Comparison of ENCODE assay signal across 27 mouse cellular contexts in the genomic region with DNA sequence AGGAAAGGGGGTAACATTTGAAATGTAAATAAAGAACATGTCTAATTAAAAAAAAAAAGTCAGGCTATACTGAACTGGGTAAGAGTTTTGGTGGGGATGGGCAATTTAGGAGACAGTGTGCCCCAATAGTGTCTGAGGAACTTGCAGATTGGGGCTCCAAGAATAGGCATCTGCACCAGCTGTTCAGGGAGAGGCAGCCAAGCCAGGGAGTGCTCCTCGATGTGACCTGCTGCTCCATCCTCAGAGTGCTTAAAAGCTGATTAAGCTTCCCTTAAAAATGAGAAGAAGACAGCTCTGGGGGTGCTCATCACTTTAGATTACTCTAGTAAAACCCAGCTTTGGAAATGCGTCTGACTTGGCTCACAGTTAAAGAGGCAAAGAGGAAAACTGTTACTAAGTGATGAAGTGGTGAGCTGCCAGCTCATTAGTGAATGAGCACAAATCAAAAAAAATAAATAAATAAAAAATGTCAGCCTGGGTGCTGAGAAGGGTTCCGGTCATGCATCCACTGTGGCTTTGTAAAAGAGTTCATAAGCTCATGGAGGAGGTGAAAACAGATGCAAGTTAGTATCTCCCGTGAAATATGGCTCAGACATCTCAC. TPM values are rescaled to one million over a fixed set of nuclear protein-coding genes. Genes with fewer than 3 reads are reported as not detected.
DNase-seq lines count a peak whose midpoint lies in the region; ATAC-seq and TF ChIP-seq lines count a peak whose summit lies in the region.
"Had no signal": no experiment of that assay in that cellular context is flagged by ENCODE, and none has a peak within 500 bp of the region (broad histone marks: within the 10 kb centered on the region; RNA-seq: fewer than 3 reads in every experiment).

No protein-coding gene starts in this region.

- H3K36me3 ChIP-seq in forebrain, embryonic 14.5 days (ENCODE audit: control insufficient read depth, insufficient read depth, low read length), result no peaks in the 10 kb centered on the region
- H3K36me3 ChIP-seq in forebrain, embryonic 16.5 days (ENCODE audit: control insufficient read depth, insufficient read depth), result no peaks in the 10 kb centered on the region
- no peaks in the 10 kb centered on the region for H3K36me3 ChIP-seq in hindbrain, postnatal 0 days (ENCODE audit: insufficient read depth, low read length)
- H3K36me3 ChIP-seq in hindbrain, embryonic 14.5 days (replicated peaks; ENCODE audit: control insufficient read depth, insufficient read depth), result no peaks in the 10 kb centered on the region
- H3K36me3 ChIP-seq in midbrain, postnatal 0 days (ENCODE audit: insufficient read depth, low read length), result no peaks in the 10 kb centered on the region
- H3K36me3 ChIP-seq in midbrain, embryonic 15.5 days (replicated peaks), result no peaks in the 10 kb centered on the region
- H3K36me3 ChIP-seq: embryonic facial prominence, embryonic 10.5 days; embryonic facial prominence, embryonic 13.5 days; hindbrain, embryonic 10.5 days; hindbrain, embryonic 13.5 days had no signal

- H3K4me3 ChIP-seq in forebrain, embryonic 14.5 days (ENCODE audit: low read depth, low read length), result no peak overlapping the region
- H3K4me3 ChIP-seq in forebrain, embryonic 16.5 days (replicated peaks; ENCODE audit: low read length), result no peak overlapping the region
- no peak overlapping the region for H3K4me3 ChIP-seq in hindbrain, postnatal 0 days (ENCODE audit: low read length)
- no peak overlapping the region for H3K4me3 ChIP-seq in hindbrain, embryonic 14.5 days (replicated peaks; ENCODE audit: low read length)
- no peak overlapping the region for H3K4me3 ChIP-seq in midbrain, postnatal 0 days (ENCODE audit: low read depth, low read length)
- no peak overlapping the region for H3K4me3 ChIP-seq in midbrain, embryonic 15.5 days
- H3K4me3 ChIP-seq: embryonic facial prominence, embryonic 10.5 days; embryonic facial prominence, embryonic 13.5 days; erythroblast, embryonic 14.5 days; heart, adult 2 months; hindbrain, embryonic 10.5 days; hindbrain, embryonic 13.5 days had no signal

- no peak overlapping the region for H3K4me2 ChIP-seq in forebrain, embryonic 14.5 days (ENCODE audit: low read length)
- H3K4me2 ChIP-seq in forebrain, embryonic 16.5 days (ENCODE audit: low read length), result no peak overlapping the region
- H3K4me2 ChIP-seq in hindbrain, postnatal 0 days (ENCODE audit: low read depth, low read length), result no peak overlapping the region
- no peak overlapping the region for H3K4me2 ChIP-seq in hindbrain, embryonic 14.5 days (replicated peaks)
- no peak overlapping the region for H3K4me2 ChIP-seq in midbrain, postnatal 0 days (ENCODE audit: low read depth, low read length, poor library complexity, severe bottlenecking)
- H3K4me2 ChIP-seq in midbrain, embryonic 15.5 days, result no peak overlapping the region
- H3K4me2 ChIP-seq: embryonic facial prominence, embryonic 13.5 days; heart, embryonic 11.5 days; hindbrain, embryonic 13.5 days had no signal

- no peaks in the 10 kb centered on the region; the same call in 1 of the 2 replicates for H3K4me1 ChIP-seq in forebrain, embryonic 14.5 days (ENCODE audit: control insufficient read depth, insufficient read depth, low read length)
- H3K4me1 ChIP-seq in forebrain, embryonic 16.5 days (replicated peaks; ENCODE audit: control insufficient read depth, insufficient read depth, low read length), result peaks cover 22% of the 10 kb centered on the region
- peaks cover under 1% of the 10 kb centered on the region; the same call in 1 of the 2 replicates for H3K4me1 ChIP-seq in hindbrain, postnatal 0 days (ENCODE audit: insufficient read depth, low read length)
- H3K4me1 ChIP-seq in hindbrain, embryonic 14.5 days (replicated peaks; ENCODE audit: control insufficient read depth, insufficient read depth, low read length), result peaks cover 3% of the 10 kb centered on the region; the same call in 1 of the 2 replicates
- 0 out of 2 replicates have a peak, but pooled peaks cover 1% of the 10 kb centered on the region for H3K4me1 ChIP-seq in midbrain, postnatal 0 days (ENCODE audit: insufficient read depth, low read length)
- H3K4me1 ChIP-seq in midbrain, embryonic 15.5 days, result peaks cover 5% of the 10 kb centered on the region; the same call in 1 of the 2 replicates

- no peak for TF ChIP-seq CTCF in hindbrain, postnatal 0 days (IDR thresholded peaks at IDR 0.05; ENCODE audit: low read depth)
- TF ChIP-seq CTCF in midbrain, postnatal 0 days (IDR thresholded peaks at IDR 0.05), result no peak
- no peak for TF ChIP-seq CTCF in brain, embryonic 14.5 days (IDR thresholded peaks at IDR 0.05; ENCODE audit: borderline replicate concordance, extremely low read depth, insufficient read depth, insufficient read length)

- H3K27ac ChIP-seq in forebrain, embryonic 14.5 days (ENCODE audit: low read depth, low read length), result no peak overlapping the region
- H3K27ac ChIP-seq in forebrain, embryonic 16.5 days (ENCODE audit: low read length), result no peak overlapping the region
- H3K27ac ChIP-seq in hindbrain, postnatal 0 days, result no peak overlapping the region
- no peak overlapping the region for H3K27ac ChIP-seq in hindbrain, embryonic 14.5 days
- no peak overlapping the region for H3K27ac ChIP-seq in midbrain, postnatal 0 days (ENCODE audit: low read depth, low read length)
- no peak overlapping the region for H3K27ac ChIP-seq in midbrain, embryonic 15.5 days
- H3K27ac ChIP-seq: embryonic facial prominence, embryonic 10.5 days; embryonic facial prominence, embryonic 13.5 days; heart, adult 2 months; hindbrain, embryonic 10.5 days; hindbrain, embryonic 13.5 days had no signal

- ATAC-seq in forebrain, embryonic 14.5 days, result no peak
- ATAC-seq in forebrain, embryonic 16.5 days, result no peak
- ATAC-seq in hindbrain, postnatal 0 days, result no peak
- no peak for ATAC-seq in hindbrain, embryonic 14.5 days (ENCODE audit: low FRiP score)
- no peak for ATAC-seq in midbrain, postnatal 0 days (ENCODE audit: low FRiP score)
- no peak for ATAC-seq in midbrain, embryonic 15.5 days (replicated peaks)
- ATAC-seq: intestine, postnatal 0 days; Patski had no signal

- no peaks in the 10 kb centered on the region for H3K9me3 ChIP-seq in forebrain, embryonic 14.5 days (replicated peaks; ENCODE audit: control insufficient read depth, low read length)
- H3K9me3 ChIP-seq in forebrain, embryonic 16.5 days (ENCODE audit: control insufficient read depth, low read length), result no peaks in the 10 kb centered on the region
- H3K9me3 ChIP-seq in hindbrain, postnatal 0 days (ENCODE audit: low read length), result no peaks in the 10 kb centered on the region
- no peaks in the 10 kb centered on the region for H3K9me3 ChIP-seq in hindbrain, embryonic 14.5 days (ENCODE audit: control insufficient read depth, low read length)
- H3K9me3 ChIP-seq in midbrain, postnatal 0 days (ENCODE audit: low read length), result no peaks in the 10 kb centered on the region
- no peaks in the 10 kb centered on the region for H3K9me3 ChIP-seq in midbrain, embryonic 15.5 days
- H3K9me3 ChIP-seq: embryonic facial prominence, embryonic 10.5 days; embryonic facial prominence, embryonic 13.5 days; hindbrain, embryonic 10.5 days; hindbrain, embryonic 13.5 days had no signal

- H3K27me3 ChIP-seq in forebrain, embryonic 14.5 days (replicated peaks; ENCODE audit: control insufficient read depth, insufficient read depth, low read length), result no peaks in the 10 kb centered on the region
- H3K27me3 ChIP-seq in forebrain, embryonic 16.5 days (replicated peaks; ENCODE audit: control insufficient read depth, insufficient read depth, low read length), result 0 out of 2 replicates have a peak, but pooled peaks cover 4% of the 10 kb centered on the region
- H3K27me3 ChIP-seq in hindbrain, postnatal 0 days (ENCODE audit: insufficient read depth, low read length), result no peaks in the 10 kb centered on the region
- H3K27me3 ChIP-seq in hindbrain, embryonic 14.5 days (ENCODE audit: control insufficient read depth, insufficient read depth, low read length), result no peaks in the 10 kb centered on the region
- H3K27me3 ChIP-seq in midbrain, postnatal 0 days (ENCODE audit: insufficient read depth, low read length), result 0 out of 2 replicates have a peak, but pooled peaks cover 3% of the 10 kb centered on the region
- H3K27me3 ChIP-seq in midbrain, embryonic 15.5 days (replicated peaks), result no peaks in the 10 kb centered on the region; the same call in 1 of the 2 replicates
- H3K27me3 ChIP-seq: embryonic facial prominence, embryonic 13.5 days; Patski had no signal

- no peak for TF ChIP-seq POLR2A in brain, embryonic 14.5 days (IDR thresholded peaks at IDR 0.05; ENCODE audit: borderline replicate concordance, extremely low read depth, insufficient read depth, insufficient read length, poor library complexity, severe bottlenecking)

- peak; percentile 48 for DNase-seq in forebrain, embryonic 14.5 days (ENCODE audit: low spot score)
- DNase-seq in hindbrain, postnatal 0 days (ENCODE audit: low spot score), result peak; percentile 37
- no peak for DNase-seq in hindbrain, embryonic 14.5 days (ENCODE audit: low spot score)
- DNase-seq in midbrain, postnatal 0 days (ENCODE audit: low spot score), result peak; percentile 38
- peak; percentile 52 for DNase-seq in brain, embryonic 14.5 days (ENCODE audit: low read depth)
- no peak for DNase-seq in heart, adult 9 months (ENCODE audit: low spot score in 2 of 2)
- DNase-seq: adrenal gland, postnatal 10 days; adrenal gland, postnatal 36 days; cerebellum, adult 11-12 months; cerebellum, adult 8-10 months; cerebellum, postnatal 10 days; cerebellum, postnatal 36 days; embryo, embryonic 11 days; gastrocnemius, postnatal 10 days; gastrocnemius, postnatal 36 days; heart, adult 2 months; heart, postnatal 36 days had no signal

- 46% methylated on average over 4 of the region's 4 CpGs for WGBS in forebrain, embryonic 14.5 days
- WGBS in forebrain, embryonic 16.5 days, result 33% methylated on average over 4 of the region's 4 CpGs
- WGBS in hindbrain, postnatal 0 days, result 45% methylated on average over 4 of the region's 4 CpGs
- WGBS in hindbrain, embryonic 14.5 days, result 70% methylated on average over 4 of the region's 4 CpGs
- WGBS in midbrain, postnatal 0 days, result 62% methylated on average over 4 of the region's 4 CpGs
- WGBS in midbrain, embryonic 15.5 days, result 58% methylated on average over 4 of the region's 4 CpGs

- H3K9ac ChIP-seq in forebrain, embryonic 14.5 days (ENCODE audit: low read length), result no peak overlapping the region
- H3K9ac ChIP-seq in forebrain, embryonic 16.5 days (replicated peaks; ENCODE audit: low read depth, low read length), result no peak overlapping the region
- H3K9ac ChIP-seq in hindbrain, postnatal 0 days (replicated peaks; ENCODE audit: low read length), result no peak overlapping the region
- no peak overlapping the region for H3K9ac ChIP-seq in hindbrain, embryonic 14.5 days
- no peak overlapping the region for H3K9ac ChIP-seq in midbrain, postnatal 0 days (replicated peaks; ENCODE audit: low read length, poor library complexity, severe bottlenecking)
- H3K9ac ChIP-seq in midbrain, embryonic 15.5 days, result no peak overlapping the region
- H3K9ac ChIP-seq: embryonic facial prominence, embryonic 13.5 days; hindbrain, embryonic 13.5 days had no signal

RNA-seq across cellular contexts. Expression of a gene that starts 37.6 kb away (rescaled TPM):
- 23.9 and 25.6 TPM in 2 replicates for polyA plus RNA-seq in forebrain, embryonic 14.5 days (2014; fragmentation: Nextera tagmentation; extraction: Ambion mirVana)
- polyA plus RNA-seq in forebrain, embryonic 16.5 days (2015; fragmentation: Nextera tagmentation; extraction: Ambion mirVana), result 21.6 and 22.9 TPM in 2 replicates
- total RNA-seq in hindbrain, postnatal 0 days (2014; rRNA removed), result 5.2 and 7.4 TPM in 2 replicates
- polyA plus RNA-seq in hindbrain, postnatal 0 days (2015; fragmentation: Nextera tagmentation; extraction: Ambion mirVana), result 19.5 and 20.4 TPM in 2 replicates
- polyA plus RNA-seq in hindbrain, embryonic 14.5 days (2014; fragmentation: Nextera tagmentation; extraction: Ambion mirVana), result 21.4 and 25.0 TPM in 2 replicates
- total RNA-seq in midbrain, postnatal 0 days (2014; rRNA removed), result 9.7 and 12.5 TPM in 2 replicates
- polyA plus RNA-seq in midbrain, postnatal 0 days (2015; fragmentation: Nextera tagmentation; extraction: Ambion mirVana), result 22.2 and 23.3 TPM in 2 replicates
- polyA plus RNA-seq in midbrain, embryonic 15.5 days (2015; fragmentation: Nextera tagmentation; extraction: Ambion mirVana), result 24.1 and 24.2 TPM in 2 replicates
- polyA plus RNA-seq in brain, embryonic 14.5 days (2012; rRNA removed), result 11.8 and 13.6 TPM in 2 replicates

Comparison
In these comparisons a context has a peak if more than half of its experiments do, and no peak if none do; other contexts are left out.
1. DNase-seq: peak in forebrain, embryonic 14.5 days (single experiment), hindbrain, postnatal 0 days (single experiment), midbrain, postnatal 0 days (single experiment) and brain, embryonic 14.5 days (single experiment); none in hindbrain, embryonic 14.5 days (single experiment) and heart, adult 9 months (0 of 2).